Mouse (Mus musculus): Measurements from ENCODE around the gene Ttc7b.

The Ttc7b gene

GRCm38 (mm10) chr12:100269967-100270662 is 250.5 kb downstream of the Ttc7b start:
- DNase-seq (ENCODE audit: low spot score): no peak

GRCm38 (mm10) chr12:100268011-100268410 is 252.6 kb downstream of the Ttc7b start:
- DNase-seq (ENCODE audit: low spot score): peak; percentile 63

- peak; percentile 17 for DNase-seq (ENCODE audit: low spot score)
Observed at GRCm38 (mm10) chr12:100265546-100266309, 254.9 kb downstream of the Ttc7b start.

- no peak for DNase-seq (ENCODE audit: low spot score)
Observed at GRCm38 (mm10) chr12:100264941-100265340, 255.7 kb downstream of the Ttc7b start.

- no peak for DNase-seq (ENCODE audit: low spot score)
Observed at GRCm38 (mm10) chr12:100262846-100263245, 257.8 kb downstream of the Ttc7b start.

- DNase-seq (ENCODE audit: low spot score): no peak
Observed at GRCm38 (mm10) chr12:100261761-100262160, 258.9 kb downstream of the Ttc7b start.

- no peak for DNase-seq (ENCODE audit: low spot score)
Observed at GRCm38 (mm10) chr12:100260151-100260550, 260.5 kb downstream of the Ttc7b start.

- no peak for DNase-seq (ENCODE audit: low spot score)
Observed at GRCm38 (mm10) chr12:100257779-100258178, 262.8 kb downstream of the Ttc7b start.

- DNase-seq (ENCODE audit: low spot score): no peak
Observed at GRCm38 (mm10) chr12:100255441-100255949, 265.1 kb downstream of the Ttc7b start.

- no peak for DNase-seq (ENCODE audit: low spot score)
Observed at GRCm38 (mm10) chr12:100254471-100254870, 266.2 kb downstream of the Ttc7b start.

All from urinary bladder, postnatal 14 days (tissue).